27 mouse cellular contexts compared by ENCODE assay signal in the genomic region with DNA sequence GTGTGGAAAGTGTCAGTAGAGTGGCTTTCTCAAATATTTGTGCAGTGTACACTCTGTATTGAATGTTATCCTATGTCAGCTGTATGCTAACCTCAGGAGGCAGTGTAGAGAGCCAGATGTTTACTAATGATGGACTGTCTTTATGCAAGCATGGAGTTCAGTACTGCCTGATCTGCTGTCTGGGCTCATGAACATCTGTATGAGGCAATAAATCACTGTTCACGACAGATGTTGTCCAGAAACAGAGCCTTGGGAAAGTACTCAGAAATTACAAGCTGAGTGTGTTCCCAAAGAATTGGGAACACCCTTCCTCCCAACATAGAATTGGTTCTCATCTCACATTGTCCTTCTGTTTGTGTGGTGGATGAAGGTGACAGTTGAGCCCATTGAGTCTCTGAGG.
A peak's percentile ranks its signal among the peaks of the same experiment; 100 is the strongest.
DNase-seq lines count a peak whose midpoint lies in the region; ATAC-seq and TF ChIP-seq lines count a peak whose summit lies in the region.
"Had no signal": no experiment of that assay in that cellular context is flagged by ENCODE, and none has a peak within 500 bp of the region (broad histone marks: within the 10 kb centered on the region; RNA-seq: fewer than 3 reads in every experiment).

No protein-coding gene starts in this region.

- peaks cover 2% of the 10 kb centered on the region; the same call in 1 of the 2 replicates for H3K36me3 ChIP-seq in heart, postnatal 0 days (replicated peaks; ENCODE audit: control insufficient read depth, insufficient read depth, low read length)
- H3K36me3 ChIP-seq in heart, embryonic 12.5 days, result peaks cover 15% of the 10 kb centered on the region; the same call in 1 of the 2 replicates
- H3K36me3 ChIP-seq in stomach, embryonic 16.5 days (ENCODE audit: control insufficient read depth, insufficient read depth, low read length), result no peaks in the 10 kb centered on the region
- H3K36me3 ChIP-seq in stomach, postnatal 0 days (ENCODE audit: control insufficient read depth, insufficient read depth, low read length), result peaks cover 2% of the 10 kb centered on the region; the same call in 1 of the 2 replicates
- H3K36me3 ChIP-seq: forebrain, embryonic 10.5 days; forebrain, embryonic 12.5 days had no signal

- no peaks in the 10 kb centered on the region for H3K9me3 ChIP-seq in heart, postnatal 0 days (replicated peaks; ENCODE audit: control insufficient read depth, low read length)
- no peaks in the 10 kb centered on the region for H3K9me3 ChIP-seq in heart, embryonic 12.5 days (replicated peaks)
- no peaks in the 10 kb centered on the region for H3K9me3 ChIP-seq in stomach, embryonic 16.5 days (replicated peaks; ENCODE audit: control insufficient read depth, low read length)
- H3K9me3 ChIP-seq in stomach, postnatal 0 days (ENCODE audit: control insufficient read depth, low read length), result no peaks in the 10 kb centered on the region
- H3K9me3 ChIP-seq: embryonic facial prominence, embryonic 13.5 days; embryonic facial prominence, embryonic 15.5 days; forebrain, embryonic 10.5 days; forebrain, embryonic 12.5 days; G1E had no signal

- DNase-seq in heart, postnatal 0 days (ENCODE audit: low spot score), result no peak
- DNase-seq in stomach, postnatal 0 days (ENCODE audit: low spot score), result no peak
- peak; percentile 51 for DNase-seq in NIH3T3 (ENCODE audit: low read depth)
- DNase-seq in left cerebral cortex, adult 9 months (ENCODE audit: low spot score in 2 of 2), result no peak
- no peak for DNase-seq in embryo, embryonic 10 days (ENCODE audit: low spot score)
- DNase-seq: adrenal gland, adult 8-10 months; adrenal gland, postnatal 14 days; adrenal gland, postnatal 36 days; B cell, adult 2 months; cerebellum, adult 11-12 months; cerebellum, adult 2 months; cerebellum, adult 9-10 months; cerebellum, postnatal 10 days; cerebellum, postnatal 25 days; embryo, embryonic 11 days had no signal

- ATAC-seq in heart, postnatal 0 days (ENCODE audit: insufficient read depth, low read depth), result no peak
- no peak for ATAC-seq in heart, embryonic 12.5 days (ENCODE audit: insufficient number of reproducible peaks, low FRiP score)
- ATAC-seq in stomach, embryonic 16.5 days (ENCODE audit: insufficient read depth, low FRiP score), result 0 out of 2 replicates have a peak, but pooled peaks have one; percentile 13
- no peak for ATAC-seq in stomach, postnatal 0 days (ENCODE audit: low FRiP score, low TSS enrichment)
- ATAC-seq: CD4-positive, CD25-positive, alpha-beta regulatory T cell, adult 4 months; forebrain, embryonic 14.5 days; forebrain, embryonic 16.5 days had no signal

- no peak for TF ChIP-seq EP300 in heart, postnatal 0 days (IDR thresholded peaks at IDR 0.05; ENCODE audit: low read depth)
- no peak for TF ChIP-seq EP300 in stomach, postnatal 0 days (optimal IDR thresholded peaks at IDR 0.05)

- TF ChIP-seq CTCF in heart, postnatal 0 days (IDR thresholded peaks at IDR 0.05; ENCODE audit: low read depth), result no peak
- no peak for TF ChIP-seq CTCF in stomach, postnatal 0 days (IDR thresholded peaks at IDR 0.05; ENCODE audit: low read depth)

- H3K27me3 ChIP-seq in heart, postnatal 0 days (ENCODE audit: control insufficient read depth, insufficient read depth, low read length), result no peaks in the 10 kb centered on the region
- H3K27me3 ChIP-seq in heart, embryonic 12.5 days (replicated peaks), result no peaks in the 10 kb centered on the region
- H3K27me3 ChIP-seq in stomach, embryonic 16.5 days (ENCODE audit: control insufficient read depth, insufficient read depth, low read length), result no peaks in the 10 kb centered on the region
- no peaks in the 10 kb centered on the region for H3K27me3 ChIP-seq in stomach, postnatal 0 days (ENCODE audit: control insufficient read depth, insufficient read depth, low read length)
- H3K27me3 ChIP-seq: CH12.LX; embryonic facial prominence, embryonic 13.5 days; embryonic facial prominence, embryonic 15.5 days; forebrain, embryonic 12.5 days had no signal

- H3K4me2 ChIP-seq in heart, postnatal 0 days (ENCODE audit: low read depth, low read length), result no peak overlapping the region
- H3K4me2 ChIP-seq in heart, embryonic 12.5 days, result no peak overlapping the region
- no peak overlapping the region for H3K4me2 ChIP-seq in stomach, embryonic 16.5 days (ENCODE audit: low read depth, low read length)
- H3K4me2 ChIP-seq in stomach, postnatal 0 days (replicated peaks; ENCODE audit: low read depth), result no peak overlapping the region
- H3K4me2 ChIP-seq: embryonic facial prominence, embryonic 13.5 days; embryonic facial prominence, embryonic 15.5 days; forebrain, embryonic 12.5 days had no signal

- no peaks in the 10 kb centered on the region for H3K4me1 ChIP-seq in heart, postnatal 0 days (ENCODE audit: control insufficient read depth, insufficient read depth)
- peaks cover 10% of the 10 kb centered on the region for H3K4me1 ChIP-seq in heart, embryonic 12.5 days (replicated peaks)
- no peaks in the 10 kb centered on the region for H3K4me1 ChIP-seq in stomach, embryonic 16.5 days (ENCODE audit: control insufficient read depth, insufficient read depth, low read length)
- H3K4me1 ChIP-seq in stomach, postnatal 0 days (replicated peaks; ENCODE audit: control insufficient read depth, insufficient read depth), result no peaks in the 10 kb centered on the region
- H3K4me1 ChIP-seq: forebrain, embryonic 10.5 days; forebrain, embryonic 12.5 days had no signal

- H3K4me3 ChIP-seq in heart, postnatal 0 days (ENCODE audit: low read depth, low read length), result no peak overlapping the region
- no peak overlapping the region for H3K4me3 ChIP-seq in heart, embryonic 12.5 days
- no peak overlapping the region for H3K4me3 ChIP-seq in stomach, embryonic 16.5 days (replicated peaks; ENCODE audit: low read length)
- no peak overlapping the region for H3K4me3 ChIP-seq in stomach, postnatal 0 days (ENCODE audit: low read depth, low read length)
- H3K4me3 ChIP-seq: embryonic facial prominence, embryonic 13.5 days; embryonic facial prominence, embryonic 15.5 days; erythroblast, embryonic 14.5 days; forebrain, embryonic 10.5 days; forebrain, embryonic 12.5 days had no signal

- H3K27ac ChIP-seq in heart, postnatal 0 days (ENCODE audit: low read depth), result peak overlapping the region; percentile 5; the same call in 1 of the 2 replicates
- no peak overlapping the region for H3K27ac ChIP-seq in heart, embryonic 12.5 days (ENCODE audit: poor library complexity, severe bottlenecking)
- no peak overlapping the region for H3K27ac ChIP-seq in stomach, embryonic 16.5 days (ENCODE audit: low read length)
- no peak overlapping the region for H3K27ac ChIP-seq in stomach, postnatal 0 days (replicated peaks)
- H3K27ac ChIP-seq: embryonic facial prominence, embryonic 13.5 days; embryonic facial prominence, embryonic 15.5 days; forebrain, embryonic 10.5 days; forebrain, embryonic 12.5 days had no signal

- WGBS in heart, postnatal 0 days, result 78% methylated on average over 1 of the region's 1 CpGs
- 85% methylated on average over 1 of the region's 1 CpGs for WGBS in heart, embryonic 12.5 days
- 36% methylated on average over 1 of the region's 1 CpGs for WGBS in stomach, embryonic 16.5 days
- WGBS in stomach, postnatal 0 days, result 33% methylated on average over 1 of the region's 1 CpGs

- no peak overlapping the region for H3K9ac ChIP-seq in heart, postnatal 0 days (replicated peaks; ENCODE audit: low read depth, low read length)
- H3K9ac ChIP-seq in heart, embryonic 12.5 days, result no peak overlapping the region
- H3K9ac ChIP-seq in stomach, embryonic 16.5 days (ENCODE audit: low read length), result no peak overlapping the region
- H3K9ac ChIP-seq in stomach, postnatal 0 days (ENCODE audit: low read length), result no peak overlapping the region
- H3K9ac ChIP-seq: embryonic facial prominence, embryonic 13.5 days; embryonic facial prominence, embryonic 15.5 days; forebrain, embryonic 12.5 days had no signal
